In genomic region chr5:126651367-126651766, GRCm38 (mm10) we compare ENCODE assay signal across 7 mouse cellular contexts.
DNase-seq lines count a peak whose midpoint lies in the region; ATAC-seq and TF ChIP-seq lines count a peak whose summit lies in the region.

No protein-coding gene starts in this region.

- no peak overlapping the region for H3K9ac ChIP-seq in midbrain, embryonic 16.5 days (ENCODE audit: low read depth, low read length)
- H3K9ac ChIP-seq in kidney, embryonic 16.5 days (replicated peaks; ENCODE audit: low read length): no peak overlapping the region
- H3K9ac ChIP-seq in stomach, postnatal 0 days (ENCODE audit: low read length): no peak overlapping the region

- no peak for TF ChIP-seq EP300 in stomach, postnatal 0 days (optimal IDR thresholded peaks at IDR 0.05)

- WGBS in midbrain, embryonic 10.5 days: 25% methylated on average over 3 of the region's 3 CpGs
- 14% methylated on average over 3 of the region's 3 CpGs for WGBS in midbrain, embryonic 16.5 days
- 11% methylated on average over 3 of the region's 3 CpGs for WGBS in kidney, embryonic 16.5 days
- WGBS in stomach, postnatal 0 days: 22% methylated on average over 3 of the region's 3 CpGs

- H3K4me1 ChIP-seq in midbrain, embryonic 10.5 days: no peaks in the 10 kb centered on the region
- H3K4me1 ChIP-seq in midbrain, embryonic 16.5 days (ENCODE audit: control insufficient read depth, insufficient read depth, low read length): no peaks in the 10 kb centered on the region
- no peaks in the 10 kb centered on the region for H3K4me1 ChIP-seq in kidney, embryonic 16.5 days (ENCODE audit: insufficient read depth, low read length)
- no peaks in the 10 kb centered on the region for H3K4me1 ChIP-seq in stomach, postnatal 0 days (replicated peaks; ENCODE audit: control insufficient read depth, insufficient read depth)

- no peak overlapping the region for H3K27ac ChIP-seq in midbrain, embryonic 10.5 days (replicated peaks)
- no peak overlapping the region for H3K27ac ChIP-seq in midbrain, embryonic 16.5 days (ENCODE audit: low read length)
- H3K27ac ChIP-seq in kidney, embryonic 16.5 days (ENCODE audit: low read length): no peak overlapping the region
- no peak overlapping the region for H3K27ac ChIP-seq in stomach, postnatal 0 days (replicated peaks)

- no peaks in the 10 kb centered on the region for H3K9me3 ChIP-seq in midbrain, embryonic 10.5 days (replicated peaks)
- H3K9me3 ChIP-seq in midbrain, embryonic 16.5 days (replicated peaks; ENCODE audit: control insufficient read depth, low read length, poor library complexity, severe bottlenecking): no peaks in the 10 kb centered on the region
- H3K9me3 ChIP-seq in kidney, embryonic 16.5 days (ENCODE audit: low read length): no peaks in the 10 kb centered on the region
- no peaks in the 10 kb centered on the region for H3K9me3 ChIP-seq in stomach, postnatal 0 days (ENCODE audit: control insufficient read depth, low read length)

- no peak overlapping the region for H3K4me2 ChIP-seq in midbrain, embryonic 16.5 days (ENCODE audit: low read length)
- no peak overlapping the region for H3K4me2 ChIP-seq in kidney, embryonic 16.5 days (replicated peaks; ENCODE audit: low read depth, low read length)
- no peak overlapping the region for H3K4me2 ChIP-seq in stomach, postnatal 0 days (replicated peaks; ENCODE audit: low read depth)

- DNase-seq in midbrain, embryonic 10.5 days (ENCODE audit: low spot score): peak; percentile 36
- peak; percentile 50 to 58 for DNase-seq in adrenal gland, postnatal 36 days
- peak; percentile 29 for DNase-seq in stomach, postnatal 0 days (ENCODE audit: low spot score)
- DNase-seq in frontal cortex, postnatal 10 days (ENCODE audit: low spot score in 2 of 2): no peak
- no peak for DNase-seq in left cerebral cortex, postnatal 25 days (ENCODE audit: low spot score in 2 of 2)

- no peaks in the 10 kb centered on the region for H3K36me3 ChIP-seq in midbrain, embryonic 10.5 days
- H3K36me3 ChIP-seq in midbrain, embryonic 16.5 days (ENCODE audit: control insufficient read depth, insufficient read depth, low read length): no peaks in the 10 kb centered on the region
- H3K36me3 ChIP-seq in kidney, embryonic 16.5 days (ENCODE audit: insufficient read depth, low read length): no peaks in the 10 kb centered on the region
- H3K36me3 ChIP-seq in stomach, postnatal 0 days (ENCODE audit: control insufficient read depth, insufficient read depth, low read length): no peaks in the 10 kb centered on the region

- ATAC-seq in midbrain, embryonic 16.5 days: no peak
- ATAC-seq in kidney, embryonic 16.5 days (ENCODE audit: low FRiP score, low TSS enrichment): peak; percentile 83
- ATAC-seq in stomach, postnatal 0 days (ENCODE audit: low FRiP score, low TSS enrichment): no peak

- no peak overlapping the region for H3K4me3 ChIP-seq in midbrain, embryonic 10.5 days
- no peak overlapping the region for H3K4me3 ChIP-seq in midbrain, embryonic 16.5 days (ENCODE audit: low read depth, low read length)
- H3K4me3 ChIP-seq in kidney, embryonic 16.5 days (ENCODE audit: low read length): no peak overlapping the region
- H3K4me3 ChIP-seq in stomach, postnatal 0 days (ENCODE audit: low read depth, low read length): no peak overlapping the region

- intact Hi-C loops in left cerebral cortex, postnatal 25 days (cut with DNase I): no loop called here

- H3K27me3 ChIP-seq in midbrain, embryonic 10.5 days (ENCODE audit: low read depth, poor library complexity, severe bottlenecking): no peaks in the 10 kb centered on the region
- no peaks in the 10 kb centered on the region for H3K27me3 ChIP-seq in midbrain, embryonic 16.5 days (ENCODE audit: control insufficient read depth, insufficient read depth, low read depth, low read length)
- no peaks in the 10 kb centered on the region for H3K27me3 ChIP-seq in kidney, embryonic 16.5 days (ENCODE audit: insufficient read depth, low read length)
- H3K27me3 ChIP-seq in stomach, postnatal 0 days (ENCODE audit: control insufficient read depth, insufficient read depth, low read length): no peaks in the 10 kb centered on the region

- TF ChIP-seq CTCF in stomach, postnatal 0 days (IDR thresholded peaks at IDR 0.05; ENCODE audit: low read depth): no peak

Comparison
In these comparisons a context has a peak if more than half of its experiments do, and no peak if none do; other contexts are left out.
1. DNase-seq: peak in midbrain, embryonic 10.5 days (single experiment), adrenal gland, postnatal 36 days (2 of 2) and stomach, postnatal 0 days (single experiment); none in frontal cortex, postnatal 10 days (0 of 2) and left cerebral cortex, postnatal 25 days (0 of 2).